Mouse (Mus musculus): ENCODE results near the gene Col25a1. TPM values are rescaled to one million over a fixed set of nuclear protein-coding genes. Genes with fewer than 3 reads are reported as not detected.

Col25a1 gene
- polyA plus RNA-seq, 2 experiments: 14.2 to 15.3 TPM

DNA sequence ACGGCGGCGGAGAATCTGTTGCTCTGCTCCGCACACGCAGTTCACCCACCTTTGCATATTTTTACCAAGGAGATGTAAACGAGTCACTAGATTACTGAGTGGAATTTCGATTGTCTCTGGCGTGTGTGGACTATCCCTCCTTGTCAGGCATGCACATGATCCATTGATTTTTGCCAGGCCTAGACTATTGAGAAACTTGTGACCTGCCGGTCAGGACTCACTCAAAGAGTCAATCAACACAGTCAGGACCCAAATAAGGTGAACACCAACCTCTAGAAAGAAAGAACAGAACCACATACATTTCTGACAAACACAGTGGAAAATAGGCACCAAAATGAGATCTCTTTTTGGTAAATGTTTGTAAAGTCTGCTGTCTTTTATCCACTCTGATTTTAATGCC is 483.1 kb downstream of the Col25a1 start:
- no peak for DNase-seq (ENCODE audit: low spot score)
- no peaks in the 10 kb centered on the region for H3K36me3 ChIP-seq (ENCODE audit: control insufficient read depth, insufficient read depth, low read length)
- H3K4me2 ChIP-seq (replicated peaks; ENCODE audit: low read depth, low read length, severe bottlenecking): no peak overlapping the region
- TF ChIP-seq POLR2A (IDR thresholded peaks at IDR 0.05; ENCODE audit: borderline replicate concordance, extremely low read depth, insufficient read depth, insufficient read length): no peak
- H3K9me3 ChIP-seq (ENCODE audit: control insufficient read depth, low read length): no peaks in the 10 kb centered on the region
- H3K4me1 ChIP-seq (ENCODE audit: control insufficient read depth, insufficient read depth, low read length): peaks cover 9% of the 10 kb centered on the region
- ATAC-seq (ENCODE audit: low FRiP score, low read depth): no peak
- H3K4me3 ChIP-seq (replicated peaks; ENCODE audit: low read length): no peak overlapping the region
- WGBS: 82% methylated on average over 9 of the region's 9 CpGs
- H3K27ac ChIP-seq (replicated peaks; ENCODE audit: low read depth, low read length): no peak overlapping the region
- no peaks in the 10 kb centered on the region for H3K27me3 ChIP-seq (ENCODE audit: control insufficient read depth, insufficient read depth, low read length)
- no peak overlapping the region for H3K9ac ChIP-seq (ENCODE audit: low read depth, low read length, severe bottlenecking)

- ATAC-seq (ENCODE audit: low FRiP score, low read depth): no peak
- H3K27me3 ChIP-seq (ENCODE audit: control insufficient read depth, insufficient read depth, low read length): no peaks in the 10 kb centered on the region
- H3K9me3 ChIP-seq (ENCODE audit: control insufficient read depth, low read length): no peaks in the 10 kb centered on the region
- H3K4me2 ChIP-seq (replicated peaks; ENCODE audit: low read depth, low read length, severe bottlenecking): no peak overlapping the region
- no peak overlapping the region for H3K9ac ChIP-seq (ENCODE audit: low read depth, low read length, severe bottlenecking)
- H3K27ac ChIP-seq (replicated peaks; ENCODE audit: low read depth, low read length): no peak overlapping the region
- no peak for TF ChIP-seq POLR2A (IDR thresholded peaks at IDR 0.05; ENCODE audit: borderline replicate concordance, extremely low read depth, insufficient read depth, insufficient read length)
- H3K4me3 ChIP-seq (replicated peaks; ENCODE audit: low read length): no peak overlapping the region
- H3K36me3 ChIP-seq (ENCODE audit: control insufficient read depth, insufficient read depth, low read length): no peaks in the 10 kb centered on the region
- H3K4me1 ChIP-seq (ENCODE audit: control insufficient read depth, insufficient read depth, low read length): peaks cover 9% of the 10 kb centered on the region
- 51% methylated on average over 8 of the region's 8 CpGs for WGBS
- no peak for DNase-seq (ENCODE audit: low spot score)
These were observed 484.3 kb downstream of the Col25a1 start for GRCm38 (mm10) chr3:130615625-130616024.

- DNase-seq (ENCODE audit: low spot score): peak; percentile 28
- Histone ChIP-seq H3K36me3 (ENCODE audit: control insufficient read depth, insufficient read depth, low read length) (no peaks in the 10 kb centered on the region), H3K4me1 (ENCODE audit: control insufficient read depth, insufficient read depth, low read length) (peaks cover 17% of the 10 kb centered on the region), H3K27ac (replicated peaks; ENCODE audit: low read depth, low read length) (no peak within 1 kb of the TSS), H3K4me2 (replicated peaks; ENCODE audit: low read depth, low read length, severe bottlenecking) (peak within 1 kb of the TSS; percentile 52), H3K4me3 (replicated peaks; ENCODE audit: low read length) (peak within 1 kb of the TSS; percentile 25), H3K9me3 (ENCODE audit: control insufficient read depth, low read length) (no peaks in the 10 kb centered on the region), H3K27me3 (ENCODE audit: control insufficient read depth, insufficient read depth, low read length) (no peaks in the 10 kb centered on the region), H3K9ac (ENCODE audit: low read depth, low read length, severe bottlenecking) (peak within 1 kb of the TSS; percentile 45)
- ATAC-seq (ENCODE audit: low FRiP score, low read depth): no peak
- TF ChIP-seq POLR2A (IDR thresholded peaks at IDR 0.05; ENCODE audit: borderline replicate concordance, extremely low read depth, insufficient read depth, insufficient read length): no peak
- WGBS: 2% methylated on average over 10 of the region's 10 CpGs
These were observed 486.2 kb downstream of the Col25a1 start, which contains the start of gene Etnppl for GRCm38 (mm10) chr3:130617439-130617898. Gene Etnppl (plus strand): TSS chr3:130617448.

DNA sequence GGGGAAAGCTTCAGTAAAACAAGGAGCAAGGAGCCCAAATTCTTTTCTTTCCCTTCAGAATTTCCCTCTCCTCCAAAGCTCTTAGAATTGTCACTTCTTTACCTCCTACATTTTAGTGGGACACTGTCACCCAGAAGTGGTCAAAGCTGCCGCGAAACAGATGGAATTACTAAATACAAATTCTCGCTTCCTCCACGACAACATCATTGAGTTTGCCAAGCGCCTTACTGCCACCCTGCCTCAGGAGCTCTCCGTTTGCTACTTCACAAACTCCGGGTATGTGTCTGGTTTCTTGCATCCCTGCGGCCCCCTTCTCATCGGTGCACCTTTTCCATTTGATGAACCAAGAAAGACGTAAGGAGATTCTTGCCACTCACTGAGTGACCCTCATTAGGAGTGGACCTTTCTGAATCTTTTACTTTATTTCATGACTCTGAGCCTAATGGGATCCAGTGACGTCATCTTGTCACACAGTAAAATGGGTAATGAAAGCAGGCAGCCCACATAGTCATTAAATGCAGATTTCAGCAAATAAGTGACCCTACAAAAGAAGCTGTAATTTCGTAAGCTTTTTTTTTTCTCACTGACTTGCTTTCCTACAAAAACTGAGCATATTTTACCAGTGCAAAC is 489.3 kb downstream of the Col25a1 start:
- Histone ChIP-seq H3K4me3 (replicated peaks; ENCODE audit: low read length) (no peak overlapping the region), H3K4me1 (ENCODE audit: control insufficient read depth, insufficient read depth, low read length) (peaks cover 17% of the 10 kb centered on the region), H3K4me2 (replicated peaks; ENCODE audit: low read depth, low read length, severe bottlenecking) (peak overlapping the region; percentile 3; the same call in 1 of the 2 replicates), H3K9me3 (ENCODE audit: control insufficient read depth, low read length) (no peaks in the 10 kb centered on the region), H3K9ac (ENCODE audit: low read depth, low read length, severe bottlenecking) (no peak overlapping the region), H3K36me3 (ENCODE audit: control insufficient read depth, insufficient read depth, low read length) (no peaks in the 10 kb centered on the region), H3K27me3 (ENCODE audit: control insufficient read depth, insufficient read depth, low read length) (no peaks in the 10 kb centered on the region), H3K27ac (replicated peaks; ENCODE audit: low read depth, low read length) (no peak overlapping the region)
- no peak for TF ChIP-seq POLR2A (IDR thresholded peaks at IDR 0.05; ENCODE audit: borderline replicate concordance, extremely low read depth, insufficient read depth, insufficient read length)
- no peak for ATAC-seq (ENCODE audit: low FRiP score, low read depth)
- no peak for DNase-seq (ENCODE audit: low spot score)
- WGBS: 37% methylated on average over 12 of the region's 12 CpGs

GRCm38 (mm10) chr3:130628358-130628757 is 497.1 kb downstream of the Col25a1 start:
- no peak for ATAC-seq (ENCODE audit: low FRiP score, low read depth)

More at GRCm38 (mm10) chr3:130628358-130628757, 497.1 kb downstream of the Col25a1 start:
- no peak overlapping the region for H3K4me3 ChIP-seq (replicated peaks; ENCODE audit: low read length)
- WGBS: 92% methylated on average over 5 of the region's 5 CpGs
- H3K27ac ChIP-seq (replicated peaks; ENCODE audit: low read depth, low read length): no peak overlapping the region
- H3K9ac ChIP-seq (ENCODE audit: low read depth, low read length, severe bottlenecking): no peak overlapping the region
- H3K27me3 ChIP-seq (ENCODE audit: control insufficient read depth, insufficient read depth, low read length): no peaks in the 10 kb centered on the region
- no peak for TF ChIP-seq POLR2A (IDR thresholded peaks at IDR 0.05; ENCODE audit: borderline replicate concordance, extremely low read depth, insufficient read depth, insufficient read length)
- H3K9me3 ChIP-seq (ENCODE audit: control insufficient read depth, low read length): no peaks in the 10 kb centered on the region
- no peaks in the 10 kb centered on the region for H3K36me3 ChIP-seq (ENCODE audit: control insufficient read depth, insufficient read depth, low read length)
- no peak for DNase-seq (ENCODE audit: low spot score)
- H3K4me2 ChIP-seq (replicated peaks; ENCODE audit: low read depth, low read length, severe bottlenecking): no peak overlapping the region
- no peaks in the 10 kb centered on the region for H3K4me1 ChIP-seq (ENCODE audit: control insufficient read depth, insufficient read depth, low read length)
